Mouse (Mus musculus) urinary bladder, adult 2 months (tissue): ENCODE results near the gene Ccdc157. TPM values are rescaled to one million over a fixed set of nuclear protein-coding genes. Genes with fewer than 3 reads are reported as not detected.
"Not testable (repeated sequence)": the region's sequence is repeated elsewhere in the genome, so short reads cannot be mapped to it uniquely, and the experiment has no call there.

Experiments
- DNase-seq: peaks from one replicate; pipeline ENCODE4 v3.0.0; 2022; ENCODE audit warnings: low spot score
- polyA plus RNA-seq: library from polyadenylated mRNA; depleted of rRNA; stranded (reverse); fragments of >200 nt; gene quantifications from 2 replicates; pipeline ENCODE4 v1.2.3, GENCODE M21; 2012

Gene Ccdc157
- polyA plus RNA-seq, 1 experiment = 14.2 TPM

GRCm38 (mm10) chr11:4133450-4133849 lies 26.6 kb downstream of the Ccdc157 start:
- no peak for DNase-seq

DNA sequence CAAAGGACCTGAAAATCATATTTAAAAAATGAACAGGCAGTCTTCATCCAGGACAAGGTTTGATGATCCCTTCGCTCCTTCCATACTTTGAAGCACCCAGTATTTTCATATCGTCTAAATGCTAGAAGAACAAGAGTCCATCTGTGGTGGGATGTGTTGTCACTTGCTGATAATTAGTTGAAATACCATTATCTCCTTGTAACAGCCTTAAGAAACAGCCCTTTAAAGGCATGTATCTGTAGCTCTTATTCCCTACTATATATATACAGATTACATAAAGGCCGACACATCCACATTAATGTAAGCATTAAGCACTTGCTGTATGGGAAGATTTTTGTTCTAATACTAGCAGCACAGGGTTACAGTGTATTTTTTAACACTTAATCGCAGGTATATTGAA lies 31.6 kb downstream of the Ccdc157 start:
- DNase-seq = not testable (repeated sequence)

DNA sequence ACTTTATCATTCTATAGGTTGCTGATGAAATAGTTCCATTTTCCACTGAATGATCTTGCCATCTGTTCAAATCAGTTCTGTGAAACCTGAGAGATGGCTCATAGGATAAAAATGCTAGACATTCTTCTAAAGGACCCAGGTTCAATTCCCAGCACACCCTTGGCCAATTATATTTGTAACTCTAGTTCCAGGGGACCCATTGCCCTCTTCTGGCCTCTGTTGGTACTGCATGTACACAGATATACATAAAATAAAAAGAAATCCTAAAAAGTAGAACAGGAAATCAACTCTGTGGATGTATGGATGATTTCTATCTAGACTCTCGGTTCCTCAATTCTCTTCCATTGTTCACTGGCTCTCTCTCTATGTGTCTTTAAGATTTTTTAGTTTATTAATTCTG lies 33.0 kb downstream of the Ccdc157 start:
- no peak for DNase-seq

DNA sequence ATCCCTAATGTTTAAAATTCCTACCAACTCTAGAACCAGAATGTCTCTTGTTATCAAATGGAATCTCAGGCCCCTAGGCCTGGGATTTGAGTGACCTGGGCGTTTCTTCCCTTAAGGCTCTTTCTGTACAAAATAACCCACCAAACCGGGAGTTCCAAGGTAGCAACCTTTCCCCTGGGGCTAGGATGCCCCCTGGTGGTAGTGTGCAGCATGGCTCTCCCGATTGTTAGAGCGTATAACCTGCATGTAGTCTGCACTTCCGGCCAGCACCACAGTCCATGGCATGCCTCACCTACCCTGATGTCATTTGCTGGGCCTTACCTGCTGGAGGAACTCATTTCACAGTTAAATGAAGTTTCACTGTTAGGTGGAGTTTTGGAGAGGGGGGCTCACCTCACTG lies 36.2 kb downstream of the Ccdc157 start:
- no peak for DNase-seq

DNA sequence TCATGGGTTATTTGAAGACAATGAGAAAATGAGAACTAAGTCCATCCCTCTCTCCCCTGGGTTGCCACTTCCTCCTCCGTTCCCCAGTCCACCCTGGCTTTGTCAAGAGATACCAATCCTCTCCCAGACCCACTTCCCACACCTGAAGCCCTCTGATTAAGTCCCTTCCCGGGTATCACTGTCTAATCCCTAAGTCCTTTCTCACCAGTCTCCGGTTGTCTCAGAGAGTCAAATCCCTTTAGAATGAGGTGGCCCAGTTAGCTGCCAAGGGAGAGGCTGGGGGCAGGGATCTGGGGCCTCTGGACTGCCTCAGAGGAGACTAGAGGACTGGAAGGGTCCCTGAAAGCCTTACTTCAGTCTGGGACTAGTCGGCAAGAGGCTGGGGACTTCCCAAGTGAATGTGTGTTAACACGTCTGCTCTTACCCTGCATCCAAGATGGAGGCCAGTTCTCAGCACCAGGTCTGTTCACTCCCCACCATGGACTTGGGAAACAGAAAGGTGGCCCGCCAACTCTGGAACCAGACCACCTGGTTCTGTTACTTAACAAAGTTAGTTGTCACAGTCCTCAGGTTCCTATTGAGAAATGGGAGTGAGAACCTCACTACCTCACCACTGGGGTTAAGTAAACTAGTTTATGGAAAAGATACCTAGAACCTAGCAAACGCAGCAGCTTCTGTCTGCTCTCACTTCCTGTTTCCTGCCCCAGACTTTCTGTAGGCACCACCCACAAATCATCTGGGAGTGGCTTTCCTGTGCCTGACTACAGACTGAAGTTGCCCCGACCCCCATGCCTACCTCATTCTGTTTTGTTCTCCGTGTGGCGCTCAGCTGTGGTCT lies 37.1 kb downstream of the Ccdc157 start, which contains the start of gene Sec14l2:
Gene Sec14l2, minus strand, starts transcription at position 674 of the 838 bp plus-strand sequence.
- DNase-seq = no peak

DNA sequence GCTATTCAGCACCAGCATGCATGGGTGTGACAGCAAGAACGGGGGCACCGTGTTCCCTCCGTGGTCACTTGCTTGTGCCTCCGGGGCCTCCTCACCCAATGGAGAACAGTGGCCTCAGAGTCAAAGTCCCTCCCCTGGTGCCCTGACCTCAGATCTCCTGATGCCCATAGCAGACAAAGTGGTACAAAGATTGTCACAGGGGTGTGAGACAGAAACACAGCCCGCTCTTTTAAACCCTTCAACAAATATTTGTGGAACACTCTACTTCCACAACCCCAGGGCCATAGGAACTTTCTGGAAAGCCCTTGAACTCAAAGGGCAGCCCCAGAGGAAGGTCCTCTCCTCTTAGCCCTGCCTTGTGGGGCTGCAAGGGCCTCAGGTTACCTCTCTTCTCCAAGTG lies 37.9 kb downstream of the Ccdc157 start:
- no peak for DNase-seq

- DNase-seq = no peak
Observed at GRCm38 (mm10) chr11:4121691-4122090, 38.4 kb downstream of the Ccdc157 start.

GRCm38 (mm10) chr11:4119635-4120034 lies 40.5 kb downstream of the Ccdc157 start:
- no peak for DNase-seq

DNA sequence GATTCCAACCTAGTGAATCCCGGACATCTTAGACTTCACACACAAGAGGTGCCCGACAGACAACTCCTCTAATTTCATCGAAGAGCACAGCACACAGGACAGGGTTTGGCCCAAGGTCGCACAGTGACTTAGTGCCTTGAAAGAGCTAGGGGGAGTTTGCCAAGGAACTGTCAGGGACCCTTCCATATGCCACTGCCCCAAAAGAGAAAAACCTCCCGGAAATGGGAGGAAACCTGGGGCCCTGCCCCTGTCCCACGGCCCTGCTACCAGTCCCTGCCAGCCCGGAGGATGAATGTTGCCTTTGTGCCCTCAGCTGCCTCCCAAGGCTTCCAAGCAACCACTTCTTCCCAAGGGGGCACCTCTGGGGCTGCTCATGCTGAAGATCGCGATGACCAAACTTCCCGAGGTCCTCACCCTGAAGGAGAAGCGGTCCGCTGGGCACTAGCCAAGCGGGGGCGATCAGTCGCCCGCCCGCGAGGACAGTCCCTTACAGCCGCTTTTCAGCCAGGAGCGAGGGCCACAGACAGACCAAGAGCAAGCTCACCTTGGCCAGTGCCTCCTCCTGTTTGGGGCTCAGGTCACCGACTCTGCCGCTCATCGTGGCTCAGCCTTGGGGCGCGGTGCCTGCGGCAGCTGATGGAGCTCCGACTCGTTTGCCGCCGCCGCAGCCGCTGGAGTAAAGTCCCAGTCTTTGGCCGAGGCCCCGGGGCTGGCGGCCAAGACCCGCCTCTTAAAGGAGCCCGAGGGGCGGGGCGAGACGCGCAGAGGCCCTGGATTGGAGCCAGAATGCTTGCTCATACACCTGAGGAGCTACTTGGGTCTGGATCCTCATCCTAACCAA lies 41.8 kb downstream of the Ccdc157 start:
- DNase-seq = peak; percentile 51

DNA sequence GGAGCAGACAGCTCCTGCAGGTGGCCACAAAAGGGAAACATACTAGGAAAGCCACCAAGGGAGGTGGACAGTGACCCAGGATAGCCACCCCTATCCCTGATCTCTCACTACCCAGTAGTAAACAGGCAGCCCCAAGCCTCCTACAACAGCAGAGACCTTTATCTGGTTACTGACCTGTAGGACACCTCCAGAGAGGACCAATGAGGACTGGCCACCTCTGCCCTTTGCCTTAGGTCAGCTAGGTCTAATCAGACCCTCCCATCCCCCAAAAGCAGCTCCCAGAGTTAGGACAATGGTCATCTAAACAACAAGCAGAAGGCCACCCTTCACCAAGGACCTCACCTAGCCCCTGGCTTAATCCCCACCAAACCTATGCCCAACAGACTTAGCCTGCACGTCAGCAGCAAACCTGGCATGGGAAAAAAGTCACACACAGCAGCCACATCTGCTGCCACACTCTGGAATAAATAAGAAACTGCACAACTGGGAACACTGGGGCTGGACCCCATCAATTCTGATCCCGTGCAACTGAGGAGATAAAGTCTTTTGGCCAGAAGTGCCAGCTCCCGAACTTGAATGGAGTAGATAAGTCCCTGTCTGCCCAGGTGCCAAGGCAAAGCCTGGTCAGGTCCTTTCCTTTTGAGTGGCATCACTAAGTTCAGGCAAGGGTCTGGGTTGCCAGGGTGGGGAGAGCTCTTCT lies 42.6 kb downstream of the Ccdc157 start:
- no peak for DNase-seq

DNA sequence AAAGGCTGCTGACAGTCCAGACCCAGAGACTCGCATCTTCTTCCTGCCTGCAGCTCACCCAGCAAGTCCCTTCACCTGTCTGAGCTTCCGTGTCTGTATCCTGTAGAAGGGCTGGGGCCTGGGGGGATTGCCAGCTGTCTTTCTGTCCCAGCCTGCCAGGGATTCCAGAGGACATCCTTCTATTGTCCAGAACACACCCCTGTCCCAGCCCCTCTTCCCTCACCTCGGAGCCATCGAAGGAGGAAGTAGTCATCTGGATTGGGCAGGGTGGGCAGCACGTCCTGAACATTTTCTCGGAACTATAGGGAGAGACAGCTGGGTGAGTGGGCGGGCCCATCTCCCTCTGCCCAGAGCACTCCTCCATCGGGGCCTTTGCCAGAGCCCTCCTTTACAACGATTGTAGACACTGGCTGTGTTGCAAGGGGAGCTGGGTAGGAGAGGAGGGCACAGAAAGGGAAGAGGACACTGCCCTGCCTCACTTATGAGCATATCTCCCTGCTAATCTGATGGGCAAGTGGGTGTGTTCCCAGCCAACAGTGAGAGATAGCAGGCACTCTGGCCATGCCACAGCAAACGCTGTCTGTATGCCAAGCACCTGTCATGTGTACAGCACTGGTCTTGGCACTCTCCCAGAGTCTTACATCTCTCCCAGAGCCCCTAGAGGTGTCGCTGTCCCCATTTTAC lies 43.5 kb downstream of the Ccdc157 start:
- DNase-seq = no peak

DNA sequence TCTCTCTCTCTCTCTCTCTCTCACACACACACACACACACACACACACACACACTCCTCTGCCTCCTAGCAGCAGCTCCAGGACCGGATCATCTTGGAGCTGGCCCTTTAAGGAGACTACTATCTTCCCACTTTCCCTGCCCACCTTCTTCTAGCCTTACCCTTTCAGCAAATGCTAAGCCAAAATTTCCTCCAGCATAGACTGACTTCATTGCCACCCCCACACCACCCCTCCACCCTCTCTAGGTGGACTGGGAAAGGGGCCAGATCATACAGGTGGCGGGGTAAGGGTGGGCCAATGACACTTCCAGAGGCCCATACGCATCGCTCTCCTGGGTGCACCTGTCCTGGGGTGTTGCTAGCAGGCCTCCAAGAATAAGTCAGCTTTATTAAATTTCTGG lies 44.7 kb downstream of the Ccdc157 start:
- DNase-seq = no peak

DNA sequence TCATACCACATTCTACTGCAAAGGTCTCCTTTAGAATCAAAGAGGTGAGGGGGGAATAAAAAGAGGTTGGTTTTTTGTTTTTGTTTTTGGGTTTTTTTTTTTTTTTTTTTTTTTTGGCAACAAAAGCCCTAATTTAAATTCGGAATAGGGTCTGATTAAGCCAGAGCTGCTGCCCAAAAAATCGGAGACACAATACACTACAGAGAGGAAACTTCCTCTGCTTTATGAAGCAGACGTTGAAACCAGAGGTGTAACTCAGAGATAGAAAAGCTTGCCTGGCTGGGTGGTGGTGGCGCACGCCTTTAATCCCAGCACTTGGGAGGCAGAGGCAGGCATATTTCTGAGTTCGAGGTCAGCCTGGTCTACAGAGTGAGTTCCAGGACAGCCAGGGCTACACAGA lies 45.6 kb downstream of the Ccdc157 start:
- DNase-seq = not testable (repeated sequence)

DNA sequence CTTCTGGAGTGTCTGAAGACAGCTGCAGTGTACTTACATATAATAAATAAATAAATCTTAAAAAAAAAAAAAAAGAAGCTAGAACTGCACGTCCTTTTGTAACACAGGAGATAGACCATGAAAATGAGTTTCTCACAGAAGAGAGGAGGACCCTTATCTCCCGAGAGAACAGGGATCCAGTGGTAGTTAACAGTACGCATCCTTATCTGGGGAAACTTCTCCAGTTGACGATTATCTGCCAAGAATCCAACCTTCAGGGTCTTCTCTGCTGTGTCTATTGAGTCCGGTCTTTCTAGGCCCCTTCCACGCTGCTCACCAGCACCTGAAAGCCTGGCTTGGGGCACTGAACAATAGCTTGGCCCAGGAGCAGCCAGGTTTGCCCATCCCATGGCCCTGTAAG lies 46.1 kb downstream of the Ccdc157 start:
- DNase-seq = no peak

DNA sequence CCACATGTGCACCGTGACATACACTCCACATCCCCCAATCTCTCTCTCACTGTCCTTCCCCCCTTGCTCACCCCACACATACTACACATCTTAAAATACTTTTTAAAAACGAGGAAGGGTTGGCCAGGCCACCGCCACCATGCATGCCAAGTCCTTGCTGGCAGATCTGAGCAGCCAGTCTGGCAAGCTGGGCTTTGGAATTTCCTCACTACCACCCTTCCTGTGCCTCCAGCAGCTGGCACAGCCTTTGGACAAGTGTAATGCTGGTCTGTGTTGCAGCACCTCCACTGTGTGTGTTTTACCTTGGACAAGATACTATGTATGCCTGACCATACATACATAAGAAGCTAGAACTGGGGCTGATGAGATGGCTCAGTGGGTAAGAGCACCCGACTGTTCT lies 46.6 kb downstream of the Ccdc157 start:
- DNase-seq = no peak

GRCm38 (mm10) chr11:4112861-4113260 lies 47.2 kb downstream of the Ccdc157 start:
- no peak for DNase-seq

GRCm38 (mm10) chr11:4112033-4112432 lies 48.1 kb downstream of the Ccdc157 start:
- DNase-seq = no peak

DNA sequence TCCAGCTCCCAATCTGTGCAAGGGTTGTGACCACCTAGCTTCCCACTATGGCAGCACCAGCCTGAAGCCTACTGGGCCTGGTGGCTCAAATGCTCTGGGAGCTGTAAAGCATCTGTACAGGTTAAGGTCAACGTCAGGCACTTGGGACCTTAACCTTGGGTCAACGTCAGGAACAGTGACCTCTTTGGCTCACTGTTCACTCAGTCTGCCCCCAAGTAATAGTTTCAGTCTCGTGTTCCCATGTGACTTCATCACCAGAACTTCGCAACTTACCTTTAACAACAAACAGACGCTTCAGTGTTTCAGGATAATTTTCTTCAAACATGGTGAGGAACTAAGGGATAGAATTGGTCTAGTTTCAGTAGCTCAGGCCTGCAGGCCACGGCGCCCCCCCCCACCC lies 51.4 kb downstream of the Ccdc157 start:
- DNase-seq = no peak

- DNase-seq = not testable (repeated sequence)
Observed at GRCm38 (mm10) chr11:4107901-4108300, 52.2 kb downstream of the Ccdc157 start.

- no peak for DNase-seq
Observed at GRCm38 (mm10) chr11:4105444-4105843, 54.6 kb downstream of the Ccdc157 start.

DNA sequence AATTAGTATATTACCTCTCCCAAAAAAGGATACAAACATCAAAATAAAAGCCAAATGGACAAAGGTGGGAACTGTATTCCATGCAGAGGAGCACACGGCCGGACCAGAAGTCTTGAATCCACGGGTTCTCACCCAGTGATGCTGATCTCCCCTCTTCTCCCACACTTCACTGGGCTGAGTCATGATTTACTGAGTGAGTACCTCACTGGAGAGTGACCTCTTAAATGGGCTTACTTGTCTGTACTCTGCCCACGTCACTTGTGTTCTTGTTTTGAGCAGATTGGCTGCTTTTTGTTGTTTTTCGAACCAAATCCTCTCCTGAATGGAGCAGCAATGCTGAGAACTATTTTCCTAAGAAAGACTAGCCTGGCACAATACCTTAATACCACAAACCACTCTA lies 55.1 kb downstream of the Ccdc157 start:
- DNase-seq = no peak

DNA sequence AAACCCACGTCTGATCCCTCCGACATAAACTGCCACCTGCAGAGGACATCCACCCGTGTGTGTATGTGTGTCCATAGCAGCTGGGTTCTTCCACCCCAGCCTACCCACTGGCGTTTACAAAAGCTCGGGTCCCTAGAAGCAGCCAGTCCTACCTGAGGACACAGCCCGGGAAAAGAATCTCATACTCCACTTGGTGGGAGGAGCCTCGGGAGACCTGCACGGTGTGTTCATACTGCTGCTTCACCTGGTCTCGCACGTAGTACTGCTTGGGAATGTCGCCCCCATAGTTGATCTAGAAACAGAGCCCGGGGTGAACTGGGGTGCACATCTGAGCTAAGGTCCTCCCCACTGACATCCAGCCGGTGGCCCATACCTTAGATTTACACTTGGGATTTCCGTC lies 56.6 kb downstream of the Ccdc157 start:
- DNase-seq = no peak
